Mouse (Mus musculus): ENCODE data around the gene Gipc3.

DNA sequence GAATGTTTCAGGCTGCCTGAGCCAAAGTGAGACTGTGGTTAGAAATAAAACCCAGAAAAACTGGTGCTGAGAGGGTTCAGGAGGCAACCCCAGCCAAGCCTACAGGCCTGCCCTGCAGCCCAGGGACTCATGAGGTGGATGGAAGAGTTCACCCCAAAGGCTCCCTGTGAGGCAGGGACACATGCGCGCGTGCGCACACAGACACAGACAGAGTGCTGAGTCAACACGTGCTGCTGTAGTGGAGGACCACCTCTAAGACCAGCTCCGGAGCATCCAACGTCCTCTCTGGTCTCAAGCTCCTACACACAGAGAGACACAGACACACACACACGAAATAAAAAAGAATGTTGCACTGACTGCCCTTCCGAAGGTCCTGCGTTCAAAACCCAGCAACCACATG lies 32.3 kb upstream of the Gipc3 start:
- no peak for TF ChIP-seq POLR2A (IDR thresholded peaks at IDR 0.05; ENCODE audit: extremely low read depth, insufficient read depth, low read length)
- TF ChIP-seq CTCF (IDR thresholded peaks at IDR 0.05; ENCODE audit: low read depth, low read length), result no peak

All from liver, adult 2 months (tissue).